Mouse (Mus musculus) ES-E14 (cell line): ENCODE results near the gene Naa16.

Experiments
- CHD2 ChIP-seq: IDR thresholded peaks from 2 replicates; pipeline ENCODE4 v1.6.1; 2014; ENCODE audit warnings: mild to moderate bottlenecking, low read depth, low read length, inconsistent platforms
- MAFK ChIP-seq: IDR thresholded peaks from 2 replicates; pipeline ENCODE4 v1.6.1; 2014; ENCODE audit warnings: mild to moderate bottlenecking, low read depth, low read length, inconsistent platforms; ENCODE audit not compliant: insufficient read depth
- ZC3H11A ChIP-seq: IDR thresholded peaks from 2 replicates; pipeline ENCODE4 v1.6.1; 2012; ENCODE audit warnings: low read depth, mild to moderate bottlenecking, inconsistent platforms, low read length, borderline replicate concordance
- ZNF384 ChIP-seq: IDR thresholded peaks from 2 replicates; pipeline ENCODE4 v1.6.1; 2012; ENCODE audit warnings: low read depth, low read length, inconsistent platforms

DNA sequence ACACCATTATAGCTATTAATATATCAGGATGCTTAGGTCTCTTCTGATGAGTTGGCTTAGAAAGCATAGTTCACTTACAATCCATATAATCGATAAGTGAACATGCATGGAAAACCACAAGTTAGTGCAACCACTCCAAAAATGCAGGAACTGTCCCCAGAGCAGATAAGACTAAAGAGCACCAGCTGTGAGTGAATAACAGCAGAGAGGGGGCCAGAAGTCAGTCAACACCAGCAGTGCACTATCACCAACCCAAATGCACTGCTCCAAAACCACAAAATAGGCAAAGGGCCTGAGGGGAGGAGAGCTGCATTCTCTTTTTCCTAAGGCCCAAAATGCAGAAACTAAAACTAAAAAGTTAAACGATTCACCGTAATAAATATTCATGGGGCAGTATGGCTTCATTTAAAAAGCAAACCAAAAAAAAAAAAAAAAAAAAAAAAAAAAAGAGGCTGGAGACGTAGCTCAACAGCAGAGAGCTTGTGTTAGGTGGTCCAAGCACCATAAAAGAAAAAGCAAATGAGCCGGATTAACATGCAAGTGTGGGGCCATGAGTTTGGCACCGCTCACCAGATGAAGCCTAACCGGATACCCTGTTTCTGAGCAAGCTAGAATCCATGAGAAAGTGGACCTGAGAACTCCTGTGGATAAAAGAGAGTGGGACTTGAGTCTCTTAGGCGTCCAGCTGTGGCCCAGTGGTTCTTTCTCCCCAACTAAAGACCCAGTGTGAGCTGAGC, 77.0 kb downstream of the Naa16 start:
- no peak for TF ChIP-seq ZC3H11A
- TF ChIP-seq ZNF384, result no peak
- TF ChIP-seq CHD2, result no peak
- no peak for TF ChIP-seq MAFK
